ENCODE assay signal across 24 mouse cellular contexts in genomic region chr5:111402651-111402996, GRCm38 (mm10). TPM values are rescaled to one million over a fixed set of nuclear protein-coding genes. Genes with fewer than 3 reads are reported as not detected.
DNase-seq lines count a peak whose midpoint lies in the region; ATAC-seq and TF ChIP-seq lines count a peak whose summit lies in the region.
"Had no signal": no experiment of that assay in that cellular context is flagged by ENCODE, and none has a peak within 500 bp of the region (broad histone marks: within the 10 kb centered on the region; RNA-seq: fewer than 3 reads in every experiment).

No protein-coding gene starts in this region.

- no peaks in the 10 kb centered on the region for H3K27me3 ChIP-seq in small intestine, adult 2 months (ENCODE audit: control insufficient read depth, insufficient read depth, low read length)
- peaks cover 10% of the 10 kb centered on the region for H3K27me3 ChIP-seq in liver, embryonic 11.5 days (replicated peaks; ENCODE audit: control insufficient read depth, insufficient read depth, low read length)
- H3K27me3 ChIP-seq: forebrain, embryonic 15.5 days had no signal

- H3K9ac ChIP-seq in liver, embryonic 11.5 days (ENCODE audit: low read depth, low read length): no peak overlapping the region
- H3K9ac ChIP-seq: forebrain, embryonic 15.5 days; heart, embryonic 13.5 days; limb, embryonic 12.5 days had no signal

- H3K27ac ChIP-seq in gastrocnemius, adult 2 months: peak overlapping the region; percentile 63
- H3K27ac ChIP-seq in small intestine, adult 2 months (ENCODE audit: insufficient read depth, low read depth, low read length): peak overlapping the region; percentile 52
- no peak overlapping the region for H3K27ac ChIP-seq in liver, embryonic 11.5 days (ENCODE audit: low read depth, low read length)
- H3K27ac ChIP-seq: forebrain, embryonic 15.5 days; heart, embryonic 13.5 days; layer of hippocampus, adult 2 months; left cerebral cortex, adult 2 months; limb, embryonic 12.5 days had no signal

- no peak for TF ChIP-seq CTCF in gastrocnemius, adult 2 months (IDR thresholded peaks at IDR 0.05)
- no peak for TF ChIP-seq CTCF in small intestine, adult 2 months (IDR thresholded peaks at IDR 0.05; ENCODE audit: extremely low read depth, insufficient read length, insufficient replicate concordance, low read depth, low read length)

- H3K4me1 ChIP-seq in small intestine, adult 2 months (ENCODE audit: control insufficient read depth, insufficient read depth, insufficient read length, low read length): no peaks in the 10 kb centered on the region
- peaks cover 2% of the 10 kb centered on the region; the same call in 1 of the 2 replicates for H3K4me1 ChIP-seq in liver, embryonic 11.5 days (replicated peaks; ENCODE audit: control insufficient read depth, insufficient read depth, low read length)

- H3K4me3 ChIP-seq in gastrocnemius, adult 2 months: no peak overlapping the region
- H3K4me3 ChIP-seq in small intestine, adult 2 months (ENCODE audit: low read depth, low read length): no peak overlapping the region
- no peak overlapping the region for H3K4me3 ChIP-seq in liver, embryonic 11.5 days (ENCODE audit: low read depth, low read length)
- H3K4me3 ChIP-seq: forebrain, embryonic 15.5 days; heart, embryonic 13.5 days; layer of hippocampus, adult 2 months; left cerebral cortex, adult 2 months; limb, embryonic 12.5 days had no signal

- no peak for TF ChIP-seq POLR2A in small intestine, adult 2 months (IDR thresholded peaks at IDR 0.05; ENCODE audit: low read depth, low read length)

- intact Hi-C loops in gastrocnemius, adult 2 months (cut with DNase I): no loop called here

- H3K4me2 ChIP-seq in liver, embryonic 11.5 days: no peak overlapping the region
- H3K4me2 ChIP-seq: forebrain, embryonic 15.5 days; heart, embryonic 13.5 days; limb, embryonic 12.5 days had no signal

- DNase-seq in gastrocnemius, adult 2 months: peak; percentile 57
- DNase-seq in gastrocnemius, postnatal 4 days (ENCODE audit: low spot score in 2 of 2): no peak
- DNase-seq in lung, postnatal 14 days: peak; percentile 40
- DNase-seq in lung, postnatal 36 days: no peak
- no peak for DNase-seq in liver, embryonic 11.5 days (ENCODE audit: low spot score)
- DNase-seq in MN1 (ENCODE audit: low spot score): no peak
- DNase-seq: adrenal gland, postnatal 25 days; cerebellum, adult 18-20 months; cerebellum, postnatal 10 days; kidney, adult 2 months; kidney, postnatal 36 days; right cerebral cortex, postnatal 25 days; thymus, adult 18-20 months; thymus, postnatal 25 days had no signal

- no peak for ATAC-seq in liver, embryonic 11.5 days (replicated peaks; ENCODE audit: low FRiP score)
- ATAC-seq: forebrain, embryonic 15.5 days; hindbrain, embryonic 16.5 days; midbrain, embryonic 16.5 days had no signal

- H3K9me3 ChIP-seq in liver, embryonic 11.5 days (ENCODE audit: control insufficient read depth, low read length): no peaks in the 10 kb centered on the region
- H3K9me3 ChIP-seq: forebrain, embryonic 15.5 days; heart, embryonic 13.5 days; limb, embryonic 12.5 days had no signal

- 79% methylated on average over 6 of the region's 6 CpGs for WGBS in small intestine, adult 2 months
- WGBS in liver, embryonic 11.5 days: 90% methylated on average over 6 of the region's 6 CpGs

- no peaks in the 10 kb centered on the region for H3K36me3 ChIP-seq in small intestine, adult 2 months (ENCODE audit: control insufficient read depth, insufficient read depth, low read length)
- H3K36me3 ChIP-seq in liver, embryonic 11.5 days (ENCODE audit: control insufficient read depth, insufficient read depth, low read length): no peaks in the 10 kb centered on the region
- H3K36me3 ChIP-seq: forebrain, embryonic 15.5 days; heart, embryonic 13.5 days; limb, embryonic 12.5 days had no signal

RNA-seq across cellular contexts. Expression of gene Mn1, which starts 14.5 kb away (rescaled TPM):
- 10 to 100 TPM; 43.9 to 85.9 TPM for total RNA-seq in gastrocnemius, adult 2 months (2021)
- 10 to 100 TPM; 24.4 to 27.4 TPM for total RNA-seq in gastrocnemius, postnatal 4 days (2021)
- polyA plus RNA-seq in small intestine, adult 2 months (2012; rRNA removed): 1.4 and 2.2 TPM in 2 replicates
- 5.2 and 5.3 TPM in 2 replicates for polyA plus RNA-seq in liver, embryonic 11.5 days (2014; fragmentation: Nextera tagmentation; extraction: Ambion mirVana)
- total RNA-seq: MEL; neutrophil, adult 5-6 weeks had no signal

Comparison
In these comparisons a context has a peak if more than half of its experiments do, and no peak if none do; other contexts are left out.
1. DNase-seq: peak in gastrocnemius, adult 2 months (single experiment) and lung, postnatal 14 days (single experiment); none in gastrocnemius, postnatal 4 days (0 of 2), lung, postnatal 36 days (single experiment), liver, embryonic 11.5 days (single experiment) and MN1 (single experiment).